Mouse (Mus musculus): ENCODE data around the gene Exph5.

Exph5 gene

DNA sequence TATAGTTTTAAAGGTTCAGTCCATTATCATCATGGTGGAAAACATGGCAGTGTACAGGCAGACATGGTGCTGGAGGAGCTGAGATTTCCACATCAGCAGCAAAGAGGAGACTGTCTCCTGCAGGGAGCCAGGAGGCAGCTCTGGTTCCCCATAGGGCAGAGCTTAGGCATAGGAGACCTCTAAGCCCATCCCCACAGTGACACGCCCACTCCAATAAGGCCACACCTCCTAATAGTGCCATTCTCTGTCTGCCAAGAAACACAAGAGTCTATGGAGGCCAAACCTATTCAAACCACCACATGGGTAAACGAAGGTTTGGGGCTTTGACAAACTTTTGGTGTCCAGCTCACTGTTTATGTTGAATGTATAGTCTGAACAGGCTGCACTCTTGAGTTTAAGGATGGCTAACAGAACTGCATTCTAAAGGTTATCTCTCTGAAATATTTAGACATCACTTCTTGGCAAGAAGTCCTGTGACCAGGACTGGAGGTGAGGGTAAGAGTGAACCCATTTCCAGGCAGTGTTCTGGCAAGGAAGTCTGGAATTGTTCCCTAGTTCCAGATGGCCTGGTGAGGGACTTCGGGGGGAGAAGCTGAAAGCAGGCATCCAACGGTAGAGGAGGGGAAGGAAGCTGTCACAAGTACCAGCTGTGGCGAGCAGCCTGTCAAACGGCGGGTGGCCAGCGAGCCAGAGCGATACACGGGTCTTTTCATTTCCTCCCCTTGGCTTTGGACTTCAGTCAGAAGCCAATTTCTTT is 19.6 kb downstream of the Exph5 start:
- no peak for DNase-seq (ENCODE audit: low spot score)

GRCm38 (mm10) chr9:53321683-53322082 is 20.2 kb downstream of the Exph5 start:
- DNase-seq (ENCODE audit: low spot score): no peak

DNA sequence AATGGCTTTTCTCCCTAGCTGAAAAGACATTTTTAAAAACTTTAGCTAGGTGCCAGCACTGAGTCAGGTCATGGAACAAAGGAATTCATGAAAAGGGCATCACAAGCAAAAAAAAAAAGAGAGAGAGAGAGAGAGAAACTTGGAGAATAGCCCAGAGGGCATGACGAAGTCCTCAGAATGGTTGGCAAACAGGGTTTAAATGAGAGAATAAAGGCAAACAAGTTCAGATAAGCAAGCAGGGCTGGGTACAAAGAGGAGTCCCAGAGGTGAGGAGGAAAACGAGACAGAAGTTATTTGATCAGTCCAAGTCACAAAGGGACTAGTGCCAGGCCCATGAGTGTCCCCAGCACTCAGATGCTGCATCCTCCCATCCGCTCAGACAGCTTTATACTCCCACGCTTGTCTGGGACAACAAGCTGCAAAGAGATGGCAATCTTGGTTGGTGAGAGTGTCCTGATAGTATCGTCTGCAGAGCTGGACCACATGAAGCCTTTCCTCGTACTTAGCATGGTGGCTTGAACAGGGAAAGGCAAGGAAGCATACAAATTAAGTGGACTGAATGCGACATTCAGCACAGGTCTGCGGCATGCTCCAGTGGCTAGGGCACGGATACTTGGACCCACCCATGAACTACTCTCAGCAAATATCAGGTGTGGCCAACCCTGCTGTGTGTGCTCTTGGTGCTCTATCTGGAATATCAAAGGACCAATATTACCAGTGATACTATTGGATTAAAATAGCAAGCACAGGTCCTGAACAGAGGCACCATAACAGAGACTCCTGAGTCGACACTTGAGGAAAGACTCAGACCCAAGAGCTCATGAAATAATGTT is 22.2 kb downstream of the Exph5 start:
- no peak for DNase-seq (ENCODE audit: low spot score)

DNA sequence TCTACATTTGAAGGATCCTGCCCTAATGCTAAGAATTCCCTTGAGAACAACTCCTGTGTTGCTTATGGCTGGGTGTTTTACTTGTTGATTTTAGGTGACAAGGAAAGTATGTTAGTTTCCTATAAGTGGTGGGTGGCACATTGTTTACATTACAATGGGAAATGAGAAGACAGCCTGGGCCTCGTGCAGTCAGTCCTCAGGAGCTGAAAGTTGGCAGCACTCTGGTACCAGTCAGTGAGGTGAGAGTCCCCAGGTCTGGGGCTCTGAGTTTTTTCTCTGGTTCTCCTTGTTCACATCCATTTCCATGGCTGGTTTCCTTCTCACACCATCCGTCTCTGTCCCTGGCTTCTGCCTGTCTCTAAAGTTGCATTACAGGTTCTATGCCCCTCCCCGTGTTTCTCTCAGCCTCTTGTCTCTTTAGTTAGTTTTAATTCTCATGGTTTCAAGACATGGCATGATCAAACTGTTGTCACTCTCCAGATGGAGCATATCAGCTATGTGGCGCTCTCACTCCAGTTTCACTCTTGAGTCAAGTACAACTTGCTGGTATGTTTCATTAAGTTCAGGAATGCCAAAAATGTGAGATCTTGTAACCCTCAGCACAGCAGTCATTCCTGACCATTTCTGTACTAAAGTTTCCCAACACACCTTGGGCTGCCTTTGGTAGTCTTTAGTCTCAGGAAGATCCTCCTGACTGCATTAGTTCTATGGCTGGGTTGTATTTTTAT is 24.1 kb downstream of the Exph5 start:
- no peak for DNase-seq (ENCODE audit: low spot score)

GRCm38 (mm10) chr9:53328203-53328602 is 26.7 kb downstream of the Exph5 start:
- no peak for DNase-seq (ENCODE audit: low spot score)

DNA sequence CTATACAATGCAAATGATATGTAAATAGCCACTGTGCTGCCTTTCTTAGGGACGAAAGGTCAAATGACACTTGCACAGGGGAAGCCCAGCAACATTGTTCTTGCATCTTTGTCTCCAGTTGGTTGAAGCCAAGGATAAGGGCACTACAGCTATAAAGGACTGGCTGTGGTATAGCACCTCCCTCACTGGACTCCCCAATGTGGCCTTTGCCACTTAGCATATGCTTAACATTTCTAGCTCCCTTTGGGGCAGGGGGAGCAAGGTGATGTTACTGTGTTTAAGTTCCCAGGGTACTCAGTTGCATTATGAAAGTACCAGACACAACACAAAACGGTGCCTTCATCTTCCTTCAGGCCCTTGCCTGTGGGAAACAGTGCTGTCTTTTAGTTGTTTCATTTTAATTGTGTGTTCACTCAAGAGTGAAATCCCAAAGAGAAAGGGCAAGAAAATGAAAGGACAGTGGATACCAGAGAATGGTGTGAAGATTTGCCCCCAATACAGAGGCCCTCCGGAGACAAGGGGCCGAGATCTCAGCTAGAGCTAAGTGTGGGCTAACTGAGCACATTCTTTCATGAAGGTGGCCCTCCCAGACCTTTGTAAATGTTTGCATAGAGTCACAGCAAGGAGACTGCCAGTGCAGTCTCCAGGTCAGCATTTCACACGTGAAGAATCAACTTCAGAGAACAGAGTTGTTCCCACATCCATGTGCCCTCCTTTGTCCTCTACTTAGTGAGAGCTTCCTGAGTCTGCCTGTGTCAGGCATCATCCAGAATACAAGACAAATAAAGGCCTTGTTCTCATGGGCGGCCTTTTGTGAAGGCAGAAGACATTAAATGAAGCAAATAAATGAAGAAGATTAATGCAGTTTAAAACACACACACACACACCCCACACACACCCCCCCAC is 28.1 kb downstream of the Exph5 start:
- no peak for DNase-seq (ENCODE audit: low spot score)

- no peak for DNase-seq (ENCODE audit: low spot score)
Measured at GRCm38 (mm10) chr9:53330247-53330646, 28.8 kb downstream of the Exph5 start.

- DNase-seq (ENCODE audit: low spot score): no peak
Measured at GRCm38 (mm10) chr9:53333436-53333835, 32.0 kb downstream of the Exph5 start.

GRCm38 (mm10) chr9:53335131-53335530 is 33.7 kb downstream of the Exph5 start:
- DNase-seq (ENCODE audit: low spot score): no peak

DNA sequence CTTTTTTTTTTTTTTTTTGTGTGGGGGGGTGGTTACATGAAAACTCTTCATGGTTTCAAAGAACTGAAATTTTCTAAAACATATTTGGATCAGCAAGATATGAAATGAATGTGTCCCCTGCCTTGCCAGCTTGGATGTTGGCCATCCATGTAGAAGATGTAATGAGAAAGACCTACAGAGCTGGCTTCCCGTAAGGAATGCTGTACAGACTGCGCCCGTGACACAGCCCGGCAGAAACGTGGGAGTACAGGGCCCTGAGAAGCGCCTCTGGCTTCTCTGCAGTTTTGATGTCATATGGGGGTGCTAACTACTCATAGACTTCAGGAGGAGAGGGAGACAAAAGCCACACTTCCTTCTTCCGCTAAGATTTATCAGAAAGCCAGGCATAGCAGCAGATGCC is 38.1 kb downstream of the Exph5 start:
- DNase-seq (ENCODE audit: low spot score): no peak

- no peak for DNase-seq (ENCODE audit: low spot score)
Measured at GRCm38 (mm10) chr9:53340328-53340916, 39.0 kb downstream of the Exph5 start.

DNA sequence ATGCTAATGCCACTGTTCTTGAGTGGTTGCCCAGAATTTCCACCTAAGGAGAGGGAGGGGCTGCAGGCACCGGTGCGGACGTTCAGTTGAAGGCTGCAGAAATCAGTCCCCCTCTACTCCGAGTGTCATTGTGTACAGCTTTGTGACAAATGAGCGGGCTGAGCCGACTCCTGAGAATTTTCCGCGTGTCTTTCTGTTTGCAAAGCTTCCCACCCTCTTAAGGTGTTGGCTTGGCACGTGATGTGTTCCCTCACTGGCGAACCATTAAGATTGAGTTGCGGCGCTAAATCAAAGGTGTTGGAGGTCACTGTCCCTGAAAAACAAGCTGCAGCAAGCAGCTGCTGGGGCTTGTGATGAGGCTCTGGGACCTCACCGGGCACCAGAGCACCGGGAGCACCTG is 39.5 kb downstream of the Exph5 start:
- no peak for DNase-seq (ENCODE audit: low spot score)

DNA sequence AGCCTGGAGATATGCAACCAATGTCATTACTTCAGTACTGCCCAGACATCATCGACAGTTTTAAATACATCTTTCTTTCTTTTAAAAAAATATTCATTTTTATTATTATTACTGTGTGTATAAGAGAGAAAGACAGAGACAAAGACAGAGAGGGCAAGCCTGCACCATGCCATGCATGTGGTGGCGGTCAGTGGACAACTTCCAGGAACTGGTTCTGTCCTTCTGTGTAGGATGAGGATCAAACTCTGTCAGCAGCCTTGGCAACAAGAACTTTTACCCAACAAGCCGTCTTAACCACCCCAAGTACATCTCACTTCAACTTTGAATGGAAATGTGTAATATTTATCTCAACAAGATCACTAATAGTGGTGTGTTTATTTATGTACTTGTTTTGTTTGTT is 40.5 kb downstream of the Exph5 start:
- DNase-seq (ENCODE audit: low spot score): no peak

DNA sequence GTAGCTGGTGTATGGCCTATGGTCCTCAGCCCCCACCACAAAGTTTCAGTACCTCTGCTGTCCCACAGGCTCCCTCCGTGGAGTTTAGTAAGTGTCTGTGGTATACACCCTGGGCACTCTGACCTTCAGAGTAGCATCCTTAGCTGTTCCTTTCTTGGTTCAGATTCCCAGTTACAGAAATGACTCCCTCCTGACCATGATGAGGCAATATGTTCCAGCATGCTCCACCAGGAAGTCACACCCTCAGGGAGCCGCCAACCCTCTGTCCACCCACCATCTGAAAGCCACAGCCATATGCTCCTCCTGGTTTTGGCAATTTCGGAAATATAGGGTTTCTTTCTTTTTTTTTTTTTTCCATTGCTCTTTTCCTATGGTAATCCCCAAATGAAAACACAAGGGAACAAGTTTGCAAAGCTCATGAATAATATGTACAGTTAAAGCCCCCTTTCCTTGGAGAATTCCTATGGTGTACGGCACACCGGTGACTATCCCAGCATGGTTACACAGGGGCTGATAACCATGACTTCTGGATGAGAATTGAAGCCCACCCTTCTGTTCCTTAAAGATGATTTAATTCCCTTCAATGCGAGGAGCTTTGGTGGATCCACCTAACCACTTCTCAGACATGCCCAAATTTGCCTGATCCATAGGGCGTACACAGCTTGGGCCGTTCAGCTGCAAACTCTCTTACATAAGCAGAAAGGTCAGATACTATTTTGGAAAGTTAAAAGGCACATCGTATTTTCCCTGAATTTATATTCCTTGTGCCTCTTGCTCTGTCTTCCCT is 43.4 kb downstream of the Exph5 start:
- DNase-seq (ENCODE audit: low spot score): no peak

- DNase-seq (ENCODE audit: low spot score): no peak
Measured at GRCm38 (mm10) chr9:53345728-53346127, 44.3 kb downstream of the Exph5 start.

DNA sequence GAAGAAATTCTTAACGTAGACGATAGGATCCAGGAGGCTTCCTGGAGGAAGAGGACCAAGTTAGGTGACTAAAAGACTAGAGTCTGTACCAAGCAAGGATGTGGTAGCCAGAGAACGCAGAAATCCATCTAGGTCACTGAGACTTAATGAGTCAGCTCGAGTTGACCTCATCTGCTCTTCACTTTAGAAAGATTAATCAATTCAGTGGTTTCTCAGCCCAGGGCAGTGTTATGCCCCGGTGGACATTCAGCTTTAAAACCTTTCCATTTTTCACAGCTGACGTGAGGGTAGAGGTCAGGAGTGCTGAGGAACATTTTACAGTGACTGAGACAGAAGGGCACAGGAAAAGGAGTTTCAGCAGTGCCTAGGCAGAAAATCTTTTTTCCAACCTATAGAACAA is 44.9 kb downstream of the Exph5 start:
- DNase-seq (ENCODE audit: low spot score): no peak

DNA sequence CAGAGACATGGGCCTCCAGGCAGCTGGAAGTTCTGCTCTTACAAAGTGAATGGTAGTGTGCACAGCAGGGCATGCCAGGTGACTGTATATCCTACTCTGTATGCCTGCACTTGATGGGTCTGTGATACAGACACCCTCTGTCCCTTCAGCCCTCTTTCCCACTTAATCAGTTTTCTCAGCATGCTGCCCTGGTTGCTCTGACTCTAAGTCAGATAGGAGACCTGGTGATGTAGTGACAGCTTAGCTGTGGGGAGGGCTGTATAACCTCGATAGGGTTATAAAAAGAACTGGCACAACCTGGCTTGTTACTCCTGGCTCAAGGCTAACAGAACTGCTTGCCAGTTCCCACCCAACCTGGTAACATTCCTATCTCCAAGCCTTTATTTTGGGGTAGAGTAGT is 47.7 kb downstream of the Exph5 start:
- DNase-seq (ENCODE audit: low spot score): no peak

- no peak for DNase-seq (ENCODE audit: low spot score)
Measured at GRCm38 (mm10) chr9:53350331-53350730, 48.9 kb downstream of the Exph5 start.

- DNase-seq (ENCODE audit: low spot score): no peak
Measured at GRCm38 (mm10) chr9:53351899-53352298, 50.4 kb downstream of the Exph5 start.

GRCm38 (mm10) chr9:53353161-53353560 is 51.7 kb downstream of the Exph5 start:
- DNase-seq (ENCODE audit: low spot score): no peak

Measured in layer of hippocampus, adult 11-12 months (tissue).